Mouse (Mus musculus): ENCODE data around the gene Tbcd.

DNA sequence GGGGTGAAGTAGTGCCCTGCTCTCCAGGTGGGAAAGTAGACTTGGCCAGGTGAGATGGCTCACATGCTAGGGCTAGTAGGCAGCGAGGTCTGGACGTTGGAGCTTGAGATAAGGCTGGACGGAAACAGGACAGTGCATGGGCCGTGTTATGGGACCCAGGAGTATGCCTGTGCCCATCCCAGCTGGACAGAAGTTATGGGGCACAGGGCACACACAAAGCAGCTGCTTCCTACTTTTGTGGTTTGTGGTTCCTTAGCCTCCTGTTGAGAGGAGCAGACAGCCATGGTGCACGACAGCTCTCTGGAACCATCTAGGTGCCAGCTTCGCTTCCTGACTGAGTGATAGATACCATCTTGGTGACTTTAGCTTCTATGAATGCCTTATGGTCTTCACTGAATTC, 153.9 kb downstream of the Tbcd start:
- TF ChIP-seq CTCF (IDR thresholded peaks at IDR 0.05; ENCODE audit: control insufficient read depth, insufficient read depth, insufficient replicate concordance, low read depth, low read length) (no peak), POLR2A (IDR thresholded peaks at IDR 0.05; ENCODE audit: control insufficient read depth, low read depth, low read length) (no peak)

All from testis, adult 2 months (tissue).